Mouse (Mus musculus) neural tube, embryonic 12.5 days (tissue): ENCODE results near the gene Inafm1. TPM values are rescaled to one million over a fixed set of nuclear protein-coding genes. Genes with fewer than 3 reads are reported as not detected.

Experiments used
- ATAC-seq: fragments of 200-750 bp; cut with Nextera tagmentation; 2 replicates; pipeline ENCODE4 v1.8.0; 2017; ENCODE audit warnings: low read depth, mild to moderate bottlenecking, moderate TSS enrichment, moderate library complexity; ENCODE audit not compliant: low FRiP score
- H3K27ac ChIP-seq: fragments of 300-500 bp; sonication (generic); 2 replicates; pipeline ENCODE4 v1.5.1; 2016
- H3K27me3 ChIP-seq: fragments of 300-500 bp; sonication (generic); replicated peaks from 2 replicates; pipeline ENCODE4 v1.6.1; 2016; ENCODE audit warnings: mild to moderate bottlenecking
- H3K36me3 ChIP-seq: fragments of 300-500 bp; sonication (generic); 2 replicates; pipeline ENCODE4 v1.6.1; 2016; ENCODE audit warnings: mild to moderate bottlenecking
- H3K4me1 ChIP-seq: fragments of 300-500 bp; sonication (generic); 2 replicates; pipeline ENCODE4 v1.6.1; 2016
- H3K4me2 ChIP-seq: fragments of 300-500 bp; sonication (generic); replicated peaks from 2 replicates; pipeline ENCODE4 v1.6.1; 2016; ENCODE audit warnings: mild to moderate bottlenecking
- H3K4me3 ChIP-seq: fragments of 300-500 bp; sonication (generic); 2 replicates; pipeline ENCODE4 v1.5.1; 2016
- H3K9ac ChIP-seq: fragments of 300-500 bp; sonication (generic); 2 replicates; pipeline ENCODE4 v1.6.1; 2016; ENCODE audit warnings: mild to moderate bottlenecking
- H3K9me3 ChIP-seq: fragments of 300-500 bp; sonication (generic); 2 replicates; pipeline ENCODE4 v1.6.1; 2016; ENCODE audit warnings: mild to moderate bottlenecking
- WGBS: fragments of 180-500 bp; shearing (Covaris S2); methylation state at CpG from one replicate; pipeline ENCODE4 v1.1.7; 2016; 5-methylcytosine and 5-hydroxymethylcytosine counted together
- polyA plus RNA-seq: library from polyadenylated mRNA; unstranded; fragments of >200 nt; fragmentation: Nextera tagmentation; extraction: Ambion mirVana; gene quantifications from 2 replicates; pipeline ENCODE4 v1.2.1, GENCODE M21; 2016

Inafm1 gene
- polyA plus RNA-seq, 1 experiment from 2014 or later, result 28.5 TPM

GRCm38 (mm10) chr7:16296146-16296545, 22.7 kb upstream of the Inafm1 start:
- Histone ChIP-seq H3K9me3 (no peaks in the 10 kb centered on the region), H3K4me2 (peak overlapping the region; percentile 92), H3K27me3 (no peaks in the 10 kb centered on the region), H3K36me3 (no peaks in the 10 kb centered on the region), H3K4me1 (peaks cover 36% of the 10 kb centered on the region), H3K9ac (no peak overlapping the region), H3K4me3 (no peak overlapping the region), H3K27ac (no peak overlapping the region)
- ATAC-seq, result no peak
- 30% methylated on average over 2 of the region's 2 CpGs for WGBS

GRCm38 (mm10) chr7:16295321-16295900, 22.0 kb upstream of the Inafm1 start:
- Histone ChIP-seq H3K4me1 (peaks cover 36% of the 10 kb centered on the region), H3K4me3 (peak overlapping the region; percentile 45), H3K4me2 (peak overlapping the region; percentile 92), H3K9ac (peak overlapping the region; percentile 54), H3K27me3 (no peaks in the 10 kb centered on the region), H3K9me3 (no peaks in the 10 kb centered on the region), H3K36me3 (no peaks in the 10 kb centered on the region), H3K27ac (peak overlapping the region; percentile 72; the same call in 1 of the 2 replicates)
- 2% methylated on average over 41 of the region's 41 CpGs for WGBS
- ATAC-seq, result peak; percentile 51

- H3K27me3 ChIP-seq, result no peaks in the 10 kb centered on the region
- under 1% methylated on average over 23 of the region's 23 CpGs for WGBS
- H3K4me2 ChIP-seq, result peak overlapping the region; percentile 92
- no peaks in the 10 kb centered on the region for H3K36me3 ChIP-seq
- peak overlapping the region; percentile 54 for H3K9ac ChIP-seq
- no peaks in the 10 kb centered on the region for H3K9me3 ChIP-seq
- peaks cover 34% of the 10 kb centered on the region for H3K4me1 ChIP-seq
- H3K4me3 ChIP-seq, result peak overlapping the region; percentile 45
- ATAC-seq, result peak; percentile 69
- H3K27ac ChIP-seq, result peak overlapping the region; percentile 72; the same call in 1 of the 2 replicates
Observed at GRCm38 (mm10) chr7:16294837-16295236, 21.4 kb upstream of the Inafm1 start.

- ATAC-seq, result no peak
- H3K27me3 ChIP-seq, result no peaks in the 10 kb centered on the region
- peaks cover 33% of the 10 kb centered on the region for H3K4me1 ChIP-seq
- WGBS, result 31% methylated on average over 4 of the region's 4 CpGs
- H3K9me3 ChIP-seq, result no peaks in the 10 kb centered on the region
- H3K36me3 ChIP-seq, result no peaks in the 10 kb centered on the region
- H3K27ac ChIP-seq, result no peak overlapping the region
- H3K4me3 ChIP-seq, result no peak overlapping the region
- H3K4me2 ChIP-seq, result peak overlapping the region; percentile 92
- peak overlapping the region; percentile 54; the same call in 1 of the 2 replicates for H3K9ac ChIP-seq
Observed at GRCm38 (mm10) chr7:16294346-16294745, 20.9 kb upstream of the Inafm1 start.

GRCm38 (mm10) chr7:16287791-16288190, 14.4 kb upstream of the Inafm1 start:
- Histone ChIP-seq H3K4me2 (no peak overlapping the region), H3K36me3 (peaks cover 15% of the 10 kb centered on the region), H3K4me3 (no peak overlapping the region), H3K4me1 (peaks cover 9% of the 10 kb centered on the region), H3K9ac (no peak overlapping the region), H3K27ac (no peak overlapping the region), H3K9me3 (no peaks in the 10 kb centered on the region), H3K27me3 (no peaks in the 10 kb centered on the region)
- WGBS, result 76% methylated on average over 1 of the region's 1 CpGs
- ATAC-seq, result no peak

GRCm38 (mm10) chr7:16287016-16287415, 13.6 kb upstream of the Inafm1 start:
- no peak overlapping the region for H3K27ac ChIP-seq
- H3K9ac ChIP-seq, result peak overlapping the region; percentile 69
- peaks cover 22% of the 10 kb centered on the region for H3K36me3 ChIP-seq
- WGBS, result 84% methylated on average over 2 of the region's 2 CpGs
- ATAC-seq, result no peak
- no peaks in the 10 kb centered on the region for H3K27me3 ChIP-seq
- peaks cover 9% of the 10 kb centered on the region for H3K4me1 ChIP-seq
- H3K4me2 ChIP-seq, result peak overlapping the region; percentile 60
- peak overlapping the region; percentile 74; the same call in 1 of the 2 replicates for H3K4me3 ChIP-seq
- no peaks in the 10 kb centered on the region for H3K9me3 ChIP-seq

- peak; percentile 96 for ATAC-seq
- Histone ChIP-seq H3K4me3 (peak within 1 kb of the TSS; percentile 74), H3K27me3 (no peaks in the 10 kb centered on the region), H3K36me3 (peaks cover 30% of the 10 kb centered on the region), H3K9me3 (no peaks in the 10 kb centered on the region), H3K4me2 (peak within 1 kb of the TSS; percentile 60), H3K27ac (peak within 1 kb of the TSS; percentile 86), H3K4me1 (peaks cover 9% of the 10 kb centered on the region), H3K9ac (peak within 1 kb of the TSS; percentile 69)
- WGBS, result 2% methylated on average over 70 of the region's 70 CpGs
Observed at GRCm38 (mm10) chr7:16286026-16286961, 12.9 kb upstream of the Inafm1 start, which contains the start of gene Ccdc9. Gene Ccdc9, minus strand, starts transcription at chr7:16286795.

GRCm38 (mm10) chr7:16285450-16286025, 12.1 kb upstream of the Inafm1 start:
- Histone ChIP-seq H3K4me3 (peak overlapping the region; percentile 74), H3K27ac (no peak overlapping the region), H3K9ac (no peak overlapping the region), H3K4me2 (peak overlapping the region; percentile 60), H3K4me1 (peaks cover 9% of the 10 kb centered on the region), H3K9me3 (no peaks in the 10 kb centered on the region), H3K36me3 (peaks cover 37% of the 10 kb centered on the region), H3K27me3 (no peaks in the 10 kb centered on the region)
- peak; percentile 49 for ATAC-seq
- 4% methylated on average over 14 of the region's 14 CpGs for WGBS

GRCm38 (mm10) chr7:16284904-16285303, 11.5 kb upstream of the Inafm1 start:
- H3K9me3 ChIP-seq, result no peaks in the 10 kb centered on the region
- no peaks in the 10 kb centered on the region for H3K27me3 ChIP-seq
- no peak for ATAC-seq
- peaks cover 43% of the 10 kb centered on the region for H3K36me3 ChIP-seq
- H3K9ac ChIP-seq, result no peak overlapping the region
- 0 out of 2 replicates have a peak overlapping the region, but pooled peaks have one; percentile 74 for H3K4me3 ChIP-seq
- peaks cover 9% of the 10 kb centered on the region for H3K4me1 ChIP-seq
- 77% methylated on average over 9 of the region's 9 CpGs for WGBS
- no peak overlapping the region for H3K27ac ChIP-seq
- H3K4me2 ChIP-seq, result peak overlapping the region; percentile 60

- peaks cover 9% of the 10 kb centered on the region for H3K4me1 ChIP-seq
- no peaks in the 10 kb centered on the region for H3K27me3 ChIP-seq
- H3K4me3 ChIP-seq, result no peak overlapping the region
- ATAC-seq, result no peak
- WGBS, result 93% methylated on average over 8 of the region's 8 CpGs
- no peak overlapping the region for H3K9ac ChIP-seq
- no peak overlapping the region for H3K27ac ChIP-seq
- no peaks in the 10 kb centered on the region for H3K9me3 ChIP-seq
- H3K4me2 ChIP-seq, result no peak overlapping the region
- H3K36me3 ChIP-seq, result peaks cover 50% of the 10 kb centered on the region
Observed at GRCm38 (mm10) chr7:16284001-16284400, 10.6 kb upstream of the Inafm1 start.

GRCm38 (mm10) chr7:16282334-16282733, 8.9 kb upstream of the Inafm1 start:
- 88% methylated on average over 13 of the region's 13 CpGs for WGBS
- Histone ChIP-seq H3K4me1 (peaks cover 9% of the 10 kb centered on the region), H3K4me2 (no peak overlapping the region), H3K27ac (no peak overlapping the region), H3K27me3 (no peaks in the 10 kb centered on the region), H3K9me3 (no peaks in the 10 kb centered on the region), H3K9ac (no peak overlapping the region), H3K4me3 (no peak overlapping the region), H3K36me3 (peaks cover 62% of the 10 kb centered on the region)
- no peak for ATAC-seq

- Histone ChIP-seq H3K4me3 (no peak overlapping the region), H3K4me2 (no peak overlapping the region), H3K9me3 (no peaks in the 10 kb centered on the region), H3K27ac (no peak overlapping the region), H3K4me1 (peaks cover 7% of the 10 kb centered on the region), H3K36me3 (peaks cover 77% of the 10 kb centered on the region), H3K9ac (no peak overlapping the region), H3K27me3 (no peaks in the 10 kb centered on the region)
- 93% methylated on average over 11 of the region's 11 CpGs for WGBS
- ATAC-seq, result no peak
Observed at GRCm38 (mm10) chr7:16280721-16281120, 7.3 kb upstream of the Inafm1 start.
